Mouse (Mus musculus): ENCODE results near the gene Tmem170. TPM values are rescaled to one million over a fixed set of nuclear protein-coding genes. Genes with fewer than 3 reads are reported as not detected.

Tmem170 gene
- polyA plus RNA-seq, 1 experiment, result not detected

DNA sequence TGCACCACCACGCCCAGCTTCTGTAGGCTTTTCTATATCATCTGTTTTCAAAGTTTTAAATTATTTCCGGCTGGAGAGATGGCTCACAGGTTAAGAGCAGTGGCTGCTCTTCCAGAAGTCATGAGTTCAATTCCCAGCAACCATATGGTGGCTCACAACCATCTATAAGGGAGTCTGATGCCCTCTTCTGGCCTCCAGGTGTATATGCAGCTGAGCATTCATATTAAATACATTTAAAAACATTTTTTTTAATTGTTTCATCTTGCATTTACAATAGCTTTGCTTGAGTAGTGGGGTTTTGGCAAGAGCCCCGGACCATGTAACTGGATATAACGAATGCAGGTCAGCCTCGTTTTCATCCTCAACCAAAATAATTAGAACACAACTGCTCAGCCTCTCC, 52.2 kb downstream of the Tmem170 start:
- peaks cover 23% of the 10 kb centered on the region for H3K4me1 ChIP-seq
- no peaks in the 10 kb centered on the region; the same call in 1 of the 2 replicates for H3K9me3 ChIP-seq
- H3K36me3 ChIP-seq (replicated peaks; ENCODE audit: low read length), result peaks cover 56% of the 10 kb centered on the region
- TF ChIP-seq GATA1 (IDR thresholded peaks at IDR 0.05; ENCODE audit: borderline replicate concordance, low read length) (no peak), FLI1 (IDR thresholded peaks at IDR 0.05; ENCODE audit: low read length) (no peak)
- peaks cover 27% of the 10 kb centered on the region for H3K27me3 ChIP-seq (replicated peaks)
- H3K4me3 ChIP-seq (replicated peaks), result no peak overlapping the region

GRCm38 (mm10) chr8:111821199-111821598, 55.4 kb downstream of the Tmem170 start:
- peaks cover 41% of the 10 kb centered on the region for H3K36me3 ChIP-seq (replicated peaks; ENCODE audit: low read length)
- peaks cover 34% of the 10 kb centered on the region for H3K4me1 ChIP-seq
- peaks cover 35% of the 10 kb centered on the region for H3K27me3 ChIP-seq (replicated peaks)
- peak overlapping the region; percentile 85 for H3K4me3 ChIP-seq (replicated peaks)
- peaks cover 3% of the 10 kb centered on the region; the same call in 1 of the 2 replicates for H3K9me3 ChIP-seq
- TF ChIP-seq GATA1 (IDR thresholded peaks at IDR 0.05; ENCODE audit: borderline replicate concordance, low read length) (no peak), FLI1 (IDR thresholded peaks at IDR 0.05; ENCODE audit: low read length) (no peak)

GRCm38 (mm10) chr8:111820691-111821090, 55.9 kb downstream of the Tmem170 start:
- H3K36me3 ChIP-seq (replicated peaks; ENCODE audit: low read length), result peaks cover 46% of the 10 kb centered on the region

DNA sequence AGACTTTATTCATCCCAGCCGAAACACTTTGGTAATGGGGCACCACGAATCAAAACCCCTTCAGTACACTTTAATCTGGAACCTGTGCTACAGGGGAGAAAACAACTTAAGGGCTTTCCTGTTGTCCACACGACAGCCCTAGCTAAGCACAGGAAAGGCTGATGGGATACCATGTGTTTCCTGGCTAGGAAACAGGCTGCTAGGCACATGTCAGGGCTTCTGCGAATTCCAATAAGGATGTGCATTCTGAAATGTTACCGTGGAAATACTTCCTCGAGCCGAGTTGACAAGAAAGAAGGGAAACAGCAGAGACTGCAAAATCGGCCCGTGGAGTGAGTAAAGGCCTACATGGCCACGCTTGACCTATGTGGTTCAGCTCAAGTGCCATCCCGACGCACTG, 56.5 kb downstream of the Tmem170 start:
- Histone ChIP-seq H3K36me3 (replicated peaks; ENCODE audit: low read length) (peaks cover 44% of the 10 kb centered on the region), H3K4me3 (replicated peaks) (no peak overlapping the region), H3K27me3 (replicated peaks) (peaks cover 39% of the 10 kb centered on the region), H3K9me3 (peaks cover 3% of the 10 kb centered on the region; the same call in 1 of the 2 replicates), H3K4me1 (peaks cover 34% of the 10 kb centered on the region)
- TF ChIP-seq GATA1 (IDR thresholded peaks at IDR 0.05; ENCODE audit: borderline replicate concordance, low read length), result no peak
- TF ChIP-seq FLI1 (IDR thresholded peaks at IDR 0.05; ENCODE audit: low read length), result no peak

More at GRCm38 (mm10) chr8:111820691-111821090, 55.9 kb downstream of the Tmem170 start:
- Histone ChIP-seq H3K27me3 (replicated peaks) (peaks cover 38% of the 10 kb centered on the region), H3K9me3 (peaks cover 3% of the 10 kb centered on the region; the same call in 1 of the 2 replicates), H3K4me1 (peaks cover 34% of the 10 kb centered on the region), H3K4me3 (replicated peaks) (peak overlapping the region; percentile 72)
- TF ChIP-seq GATA1 (IDR thresholded peaks at IDR 0.05; ENCODE audit: borderline replicate concordance, low read length) (no peak), FLI1 (IDR thresholded peaks at IDR 0.05; ENCODE audit: low read length) (no peak)

GRCm38 (mm10) chr8:111818556-111818955, 58.0 kb downstream of the Tmem170 start:
- Histone ChIP-seq H3K27me3 (replicated peaks) (peaks cover 46% of the 10 kb centered on the region), H3K36me3 (replicated peaks; ENCODE audit: low read length) (peaks cover 46% of the 10 kb centered on the region), H3K4me1 (peaks cover 34% of the 10 kb centered on the region), H3K9me3 (0 out of 2 replicates have a peak, but pooled peaks cover 3% of the 10 kb centered on the region), H3K4me3 (replicated peaks) (no peak overlapping the region)
- TF ChIP-seq GATA1 (IDR thresholded peaks at IDR 0.05; ENCODE audit: borderline replicate concordance, low read length), result no peak
- TF ChIP-seq FLI1 (IDR thresholded peaks at IDR 0.05; ENCODE audit: low read length), result no peak

DNA sequence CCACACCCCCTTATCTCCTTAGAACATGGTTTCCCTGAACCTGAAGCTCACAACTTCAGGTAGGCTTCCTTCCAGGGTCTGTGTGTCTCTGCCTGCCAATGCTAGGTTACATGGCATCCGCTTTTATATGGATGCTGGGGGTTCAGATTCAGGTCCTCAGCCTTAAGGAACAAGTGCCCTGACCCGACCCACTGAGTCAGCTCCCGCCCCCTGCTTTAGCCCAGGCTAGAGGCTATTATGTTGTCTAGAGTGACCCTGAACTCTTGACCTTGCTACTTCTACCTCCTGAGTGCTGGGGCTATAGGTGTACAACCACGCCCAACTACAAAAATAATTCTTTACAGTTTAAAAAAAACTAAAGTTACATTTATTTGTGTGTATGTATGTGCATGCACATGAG, 61.5 kb downstream of the Tmem170 start:
- TF ChIP-seq GATA1 (IDR thresholded peaks at IDR 0.05; ENCODE audit: borderline replicate concordance, low read length) (no peak), FLI1 (IDR thresholded peaks at IDR 0.05; ENCODE audit: low read length) (no peak)
- H3K4me3 ChIP-seq (replicated peaks), result no peak overlapping the region
- peaks cover 54% of the 10 kb centered on the region for H3K36me3 ChIP-seq (replicated peaks; ENCODE audit: low read length)
- 0 out of 2 replicates have a peak, but pooled peaks cover 6% of the 10 kb centered on the region for H3K9me3 ChIP-seq
- peaks cover 27% of the 10 kb centered on the region for H3K4me1 ChIP-seq
- peaks cover 26% of the 10 kb centered on the region for H3K27me3 ChIP-seq (replicated peaks)

- Histone ChIP-seq H3K9me3 (0 out of 2 replicates have a peak, but pooled peaks cover 6% of the 10 kb centered on the region), H3K27me3 (replicated peaks) (peaks cover 21% of the 10 kb centered on the region), H3K4me1 (peaks cover 19% of the 10 kb centered on the region), H3K36me3 (replicated peaks; ENCODE audit: low read length) (peaks cover 48% of the 10 kb centered on the region), H3K4me3 (replicated peaks) (no peak overlapping the region)
- TF ChIP-seq GATA1 (IDR thresholded peaks at IDR 0.05; ENCODE audit: borderline replicate concordance, low read length), result no peak
- no peak for TF ChIP-seq FLI1 (IDR thresholded peaks at IDR 0.05; ENCODE audit: low read length)
Observed at GRCm38 (mm10) chr8:111813818-111814217, 62.7 kb downstream of the Tmem170 start.

Other genes with a start within 250 kb of the Tmem170 start
- not detected in 2 replicates for gene Ldhd, start 246.4 kb downstream of the Tmem170 start, polyA plus RNA-seq (2012; ENCODE audit: insufficient read depth, low replicate concordance)
- gene Zfp1, start 233.3 kb downstream of the Tmem170 start, polyA plus RNA-seq (2012; ENCODE audit: insufficient read depth, low replicate concordance), result 0.64 and 3.5 TPM in 2 replicates
- gene Ctrb1, start 185.7 kb downstream of the Tmem170 start, polyA plus RNA-seq (2012; ENCODE audit: insufficient read depth, low replicate concordance), result 3.6 TPM in 1 of 2 replicates, not detected in the other
- 1.1 and 1.5 TPM in 2 replicates for gene Bcar1, start 132.9 kb downstream of the Tmem170 start, polyA plus RNA-seq (2012; ENCODE audit: insufficient read depth, low replicate concordance)
- gene Cfdp1, start 22.5 kb downstream of the Tmem170 start, polyA plus RNA-seq (2012; ENCODE audit: insufficient read depth, low replicate concordance), result 16.9 TPM in 1 of 2 replicates, not detected in the other
- gene Chst5, start 33.7 kb upstream of the Tmem170 start, polyA plus RNA-seq (2012; ENCODE audit: insufficient read depth, low replicate concordance), result not detected in 2 replicates
- gene Tmem231, start 57.1 kb upstream of the Tmem170 start, polyA plus RNA-seq (2012; ENCODE audit: insufficient read depth, low replicate concordance), result 1.9 and 2.4 TPM in 2 replicates
- gene Gabarapl2, start 64.0 kb upstream of the Tmem170 start, polyA plus RNA-seq (2012; ENCODE audit: insufficient read depth, low replicate concordance), result 9.3 TPM in 1 of 2 replicates, not detected in the other
- gene Adat1, start 115.6 kb upstream of the Tmem170 start, polyA plus RNA-seq (2012; ENCODE audit: insufficient read depth, low replicate concordance), result 0.40 and 1.5 TPM in 2 replicates
- gene Kars, start 134.6 kb upstream of the Tmem170 start, polyA plus RNA-seq (2012; ENCODE audit: insufficient read depth, low replicate concordance), result 11.0 and 50.0 TPM in 2 replicates
- 5.7 and 9.6 TPM in 2 replicates for gene Terf2ip, start 134.6 kb upstream of the Tmem170 start, polyA plus RNA-seq (2012; ENCODE audit: insufficient read depth, low replicate concordance)
- 0.46 TPM in 1 of 2 replicates, not detected in the other for gene Gm6793, start 138.3 kb upstream of the Tmem170 start, polyA plus RNA-seq (2012; ENCODE audit: insufficient read depth, low replicate concordance)